Mouse (Mus musculus): ENCODE data around the gene Gm13287.

DNA sequence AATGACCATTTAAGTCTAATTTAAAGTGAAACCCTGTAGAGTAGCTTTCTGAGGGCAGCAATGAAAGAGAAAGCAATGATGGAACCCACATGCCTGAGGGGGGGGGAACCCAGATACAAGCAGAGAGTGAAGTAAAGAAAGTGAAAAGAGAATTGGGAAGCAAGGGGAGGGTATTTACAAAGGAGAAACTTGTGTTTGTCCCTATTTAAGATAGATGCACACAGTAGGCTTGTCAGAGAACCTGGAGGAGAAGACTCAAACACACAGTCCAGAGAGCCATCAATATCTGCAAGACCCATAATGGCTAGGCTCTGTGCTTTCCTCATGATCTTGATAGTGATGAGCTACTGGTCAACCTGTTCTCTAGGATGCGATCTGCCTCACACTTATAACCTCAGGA, 16.6 kb downstream of the Gm13287 start, which contains the start of gene Ifna11:
- TF ChIP-seq GATA1 (IDR thresholded peaks at IDR 0.05; ENCODE audit: borderline replicate concordance, low read length) (no peak), FLI1 (IDR thresholded peaks at IDR 0.05; ENCODE audit: low read length) (no peak)
